Mouse (Mus musculus) layer of hippocampus, postnatal 36 days (tissue): ENCODE measurements around the gene Opn1sw. TPM values are rescaled to one million over a fixed set of nuclear protein-coding genes. Genes with fewer than 3 reads are reported as not detected.
"Not testable (repeated sequence)": the region's sequence is repeated elsewhere in the genome, so short reads cannot be mapped to it uniquely, and the experiment has no call there.

Experiments used
- DNase-seq, 2 experiments: peaks; one replicate each; pipeline ENCODE4 v3.0.0; 2022
- total RNA-seq, 2 experiments: library from RNA; stranded (reverse); gene quantifications; 2 replicates each; pipeline ENCODE4 v1.2.3; 2021

The Opn1sw gene
- total RNA-seq, 2 experiments from 2014 or later: not detected

GRCm38 (mm10) chr6:29395910-29396713 is 7.8 kb upstream of the Opn1sw start, which contains the start of gene Ccdc136:
Gene Ccdc136, plus strand, starts transcription at chr6:29396309.
- DNase-seq: peak; percentile 77 to 80

- DNase-seq: no peak
These were observed 6.0 kb upstream of the Opn1sw start for GRCm38 (mm10) chr6:29394286-29394685.

- DNase-seq: no peak
These were observed 3.5 kb upstream of the Opn1sw start for GRCm38 (mm10) chr6:29391802-29392201.

- not testable (repeated sequence) for DNase-seq
These were observed 3.0 kb upstream of the Opn1sw start for GRCm38 (mm10) chr6:29391241-29391640.

- not testable (repeated sequence) for DNase-seq
These were observed 2.2 kb upstream of the Opn1sw start for GRCm38 (mm10) chr6:29390500-29390899.

- no peak for DNase-seq
These were observed 1.2 kb upstream of the Opn1sw start for GRCm38 (mm10) chr6:29389425-29389824.

GRCm38 (mm10) chr6:29388606-29389080 is 375 bp upstream of the Opn1sw start:
- DNase-seq: peak; percentile 71 to 81

- no peak for DNase-seq
These were observed 5.8 kb downstream of the Opn1sw start for GRCm38 (mm10) chr6:29382442-29382841.

GRCm38 (mm10) chr6:29379954-29380353 is 8.3 kb downstream of the Opn1sw start:
- DNase-seq: no peak

GRCm38 (mm10) chr6:29378678-29379077 is 9.6 kb downstream of the Opn1sw start:
- no peak for DNase-seq

- DNase-seq: no peak
These were observed 10.9 kb downstream of the Opn1sw start for GRCm38 (mm10) chr6:29377386-29377785.

- DNase-seq: no peak
These were observed 23.0 kb downstream of the Opn1sw start for GRCm38 (mm10) chr6:29365277-29365676.

- no peak for DNase-seq
These were observed 25.1 kb downstream of the Opn1sw start for GRCm38 (mm10) chr6:29363129-29363515.

- DNase-seq: no peak
These were observed 25.8 kb downstream of the Opn1sw start for GRCm38 (mm10) chr6:29362246-29363128.

GRCm38 (mm10) chr6:29360211-29360610 is 28.1 kb downstream of the Opn1sw start:
- no peak for DNase-seq

- DNase-seq: no peak
These were observed 28.9 kb downstream of the Opn1sw start for GRCm38 (mm10) chr6:29359386-29359785.

GRCm38 (mm10) chr6:29352816-29353215 is 35.5 kb downstream of the Opn1sw start:
- no peak for DNase-seq

GRCm38 (mm10) chr6:29351613-29352012 is 36.7 kb downstream of the Opn1sw start:
- DNase-seq: no peak

GRCm38 (mm10) chr6:29348371-29348724 is 39.9 kb downstream of the Opn1sw start:
- DNase-seq: no peak

- peak; percentile 99 to 100 for DNase-seq
These were observed 40.5 kb downstream of the Opn1sw start, which contains the start of gene Calu for GRCm38 (mm10) chr6:29347665-29348370. Gene Calu, plus strand, starts transcription at chr6:29348069.

GRCm38 (mm10) chr6:29347189-29347588 is 41.1 kb downstream of the Opn1sw start:
- no peak for DNase-seq

GRCm38 (mm10) chr6:29346512-29346911 is 41.8 kb downstream of the Opn1sw start:
- not testable (repeated sequence) for DNase-seq
